ENCODE assay signal across 17 mouse cellular contexts in genomic region chr10:62553611-62554091, GRCm38 (mm10). TPM values are rescaled to one million over a fixed set of nuclear protein-coding genes. Genes with fewer than 3 reads are reported as not detected.
A peak's percentile ranks its signal among the peaks of the same experiment; 100 is the strongest.
DNase-seq lines count a peak whose midpoint lies in the region; ATAC-seq and TF ChIP-seq lines count a peak whose summit lies in the region.
"Had no signal": no experiment of that assay in that cellular context is flagged by ENCODE, and none has a peak within 500 bp of the region (broad histone marks: within the 10 kb centered on the region; RNA-seq: fewer than 3 reads in every experiment).

No protein-coding gene starts in this region.

- H3K79me3 ChIP-seq in C2C12 (ENCODE audit: low read depth), result no peaks in the 10 kb centered on the region

- peak; percentile 18 to 44 for DNase-seq in CD8-positive naive resting alpha-beta T cell, adult 2 months (ENCODE audit: low read depth in 2 of 2, low spot score in 2 of 2)
- DNase-seq in adrenal gland, postnatal 4 days (ENCODE audit: low spot score in 2 of 2), result no peak
- no peak for DNase-seq in right cerebral cortex, postnatal 36 days (ENCODE audit: low spot score in 2 of 2)
- no peak for DNase-seq in midbrain, postnatal 0 days (ENCODE audit: low spot score)
- DNase-seq in embryo, embryonic 10.5 days (ENCODE audit: low spot score), result no peak
- DNase-seq: adrenal gland, adult 2 months; gastrocnemius, adult 2 months; lung, postnatal 4 days; retina, postnatal 1 day had no signal

- 60% methylated on average over 12 of the region's 12 CpGs for WGBS in small intestine, adult 2 months
- WGBS in midbrain, postnatal 0 days, result 83% methylated on average over 12 of the region's 12 CpGs

- no peaks in the 10 kb centered on the region for H3K27me3 ChIP-seq in C2C12 (ENCODE audit: control insufficient read depth, insufficient read depth, insufficient read length)
- H3K27me3 ChIP-seq in small intestine, adult 2 months (ENCODE audit: control insufficient read depth, insufficient read depth, low read length), result no peaks in the 10 kb centered on the region
- H3K27me3 ChIP-seq in midbrain, postnatal 0 days (ENCODE audit: insufficient read depth, low read length), result no peaks in the 10 kb centered on the region
- H3K27me3 ChIP-seq: hindbrain, embryonic 15.5 days; limb, embryonic 15.5 days; neural tube, embryonic 12.5 days had no signal

- peak overlapping the region; percentile 13; the same call in 1 of the 2 replicates for H3K27ac ChIP-seq in small intestine, adult 2 months (ENCODE audit: insufficient read depth, low read depth, low read length)
- H3K27ac ChIP-seq in midbrain, postnatal 0 days (ENCODE audit: low read depth, low read length), result no peak overlapping the region
- H3K27ac ChIP-seq: gastrocnemius, adult 2 months; hindbrain, embryonic 15.5 days; kidney, postnatal 0 days; limb, embryonic 15.5 days; neural tube, embryonic 12.5 days; stomach, postnatal 0 days had no signal

- no peak overlapping the region for H3K9ac ChIP-seq in midbrain, postnatal 0 days (replicated peaks; ENCODE audit: low read length, poor library complexity, severe bottlenecking)
- H3K9ac ChIP-seq: hindbrain, embryonic 15.5 days; limb, embryonic 15.5 days; neural tube, embryonic 12.5 days had no signal

- H3K79me2 ChIP-seq in C2C12 (ENCODE audit: control insufficient read depth, insufficient read depth), result no peaks in the 10 kb centered on the region

- TF ChIP-seq POLR2A in small intestine, adult 2 months (IDR thresholded peaks at IDR 0.05; ENCODE audit: low read depth, low read length), result 0 out of 2 replicates have a peak, but pooled peaks have one; percentile 25

- no peak overlapping the region for H3ac ChIP-seq in C2C12 (ENCODE audit: control insufficient read depth, insufficient read length, low read depth)

- H3K4me2 ChIP-seq in midbrain, postnatal 0 days (ENCODE audit: low read depth, low read length, poor library complexity, severe bottlenecking), result no peak overlapping the region
- H3K4me2 ChIP-seq: hindbrain, embryonic 15.5 days; limb, embryonic 15.5 days; neural tube, embryonic 12.5 days had no signal

- no peak overlapping the region for H3K4me3 ChIP-seq in C2C12 (ENCODE audit: insufficient read depth, poor library complexity, severe bottlenecking)
- H3K4me3 ChIP-seq in small intestine, adult 2 months (ENCODE audit: low read depth, low read length), result no peak overlapping the region
- H3K4me3 ChIP-seq in midbrain, postnatal 0 days (ENCODE audit: low read depth, low read length), result no peak overlapping the region
- H3K4me3 ChIP-seq: gastrocnemius, adult 2 months; hindbrain, embryonic 15.5 days; limb, embryonic 15.5 days; neural tube, embryonic 12.5 days had no signal

- TF ChIP-seq CTCF in C2C12 (IDR thresholded peaks at IDR 0.05; ENCODE audit: control insufficient read depth, insufficient read depth, insufficient read length), result no peak
- TF ChIP-seq CTCF in small intestine, adult 2 months (IDR thresholded peaks at IDR 0.05; ENCODE audit: extremely low read depth, insufficient read length, insufficient replicate concordance, low read depth, low read length), result no peak
- TF ChIP-seq CTCF in midbrain, postnatal 0 days (IDR thresholded peaks at IDR 0.05), result no peak

- peaks cover 5% of the 10 kb centered on the region for H3K36me3 ChIP-seq in C2C12 (ENCODE audit: control insufficient read depth, insufficient read depth)
- H3K36me3 ChIP-seq in small intestine, adult 2 months (ENCODE audit: control insufficient read depth, insufficient read depth, low read length), result 0 out of 2 replicates have a peak, but pooled peaks cover under 1% of the 10 kb centered on the region
- peaks cover 13% of the 10 kb centered on the region for H3K36me3 ChIP-seq in midbrain, postnatal 0 days (ENCODE audit: insufficient read depth, low read length)

- no peaks in the 10 kb centered on the region; the same call in 1 of the 2 replicates for H3K4me1 ChIP-seq in small intestine, adult 2 months (ENCODE audit: control insufficient read depth, insufficient read depth, insufficient read length, low read length)
- no peaks in the 10 kb centered on the region for H3K4me1 ChIP-seq in midbrain, postnatal 0 days (ENCODE audit: insufficient read depth, low read length)
- H3K4me1 ChIP-seq: hindbrain, embryonic 15.5 days; limb, embryonic 15.5 days; neural tube, embryonic 12.5 days had no signal

- H3K9me3 ChIP-seq in midbrain, postnatal 0 days (ENCODE audit: low read length), result no peaks in the 10 kb centered on the region
- H3K9me3 ChIP-seq: hindbrain, embryonic 15.5 days; limb, embryonic 15.5 days; neural tube, embryonic 12.5 days had no signal

- ATAC-seq in inflammation-experienced regulatory T-cells, adult 6 months, result peak; percentile 87
- no peak for ATAC-seq in midbrain, postnatal 0 days (ENCODE audit: low FRiP score)

TF ChIP-seq in C2C12, 6 proteins besides CTCF, POLR2A, EP300 and RAD21:
- TF ChIP-seq MYOG (IDR thresholded peaks at IDR 0.05; ENCODE audit: control insufficient read depth, extremely low read depth, insufficient read length) (no peak), MYOD1 (IDR thresholded peaks at IDR 0.05; ENCODE audit: control insufficient read depth, insufficient read length, low read depth) (peak; percentile 38)

RNA-seq across cellular contexts. Expression of gene Kif1bp, which starts 24.6 kb away (rescaled TPM):
- 21.5 TPM for polyA plus RNA-seq in C2C12 (2012; fragmentation: generic; extraction: Trizol)
- 1 to 10 TPM; 4.1 to 8.7 (median 5.0) TPM for polyA plus RNA-seq in inflammation-experienced regulatory T-cells, adult 6 months (2017; shearing (Covaris generic))
- 21.0 and 21.2 TPM in 2 replicates for polyA plus RNA-seq in small intestine, adult 2 months (2012; rRNA removed)
- total RNA-seq in adrenal gland, postnatal 4 days (2021), result 10 to 100 TPM; 39.2 to 42.1 TPM
- 70.5 and 84.2 TPM in 2 replicates for total RNA-seq in midbrain, postnatal 0 days (2014; rRNA removed)
- 69.2 and 73.4 TPM in 2 replicates for polyA plus RNA-seq in midbrain, postnatal 0 days (2015; fragmentation: Nextera tagmentation; extraction: Ambion mirVana)

RNA-seq across cellular contexts. Expression of gene Srgn, which starts 26.4 kb away (rescaled TPM):
- not detected for polyA plus RNA-seq in C2C12 (2012; fragmentation: generic; extraction: Trizol)
- 1,000 to 10,000 TPM; 1,485 to 2,247 (median 1,910) TPM for polyA plus RNA-seq in inflammation-experienced regulatory T-cells, adult 6 months (2017; shearing (Covaris generic))
- 6.5 and 8.2 TPM in 2 replicates for polyA plus RNA-seq in small intestine, adult 2 months (2012; rRNA removed)
- 10 to 100 TPM; 23.9 to 38.9 TPM for total RNA-seq in adrenal gland, postnatal 4 days (2021)
- 15.5 and 16.2 TPM in 2 replicates for total RNA-seq in midbrain, postnatal 0 days (2014; rRNA removed)
- 19.3 and 23.5 TPM in 2 replicates for polyA plus RNA-seq in midbrain, postnatal 0 days (2015; fragmentation: Nextera tagmentation; extraction: Ambion mirVana)

RNA-seq across cellular contexts. Expression of gene Ddx21, which starts 48.4 kb away (rescaled TPM):
- 55.3 TPM for polyA plus RNA-seq in C2C12 (2012; fragmentation: generic; extraction: Trizol)
- polyA plus RNA-seq in inflammation-experienced regulatory T-cells, adult 6 months (2017; shearing (Covaris generic)), result 10 to 100 TPM; 51.4 to 60.7 (median 54.9) TPM
- polyA plus RNA-seq in small intestine, adult 2 months (2012; rRNA removed), result 1.9 and 2.3 TPM in 2 replicates
- 10 to 100 TPM; 57.3 to 62.6 TPM for total RNA-seq in adrenal gland, postnatal 4 days (2021)
- total RNA-seq in midbrain, postnatal 0 days (2014; rRNA removed), result 16.7 and 20.2 TPM in 2 replicates
- polyA plus RNA-seq in midbrain, postnatal 0 days (2015; fragmentation: Nextera tagmentation; extraction: Ambion mirVana), result 8.7 and 10.6 TPM in 2 replicates

Comparison
In these comparisons a context has a peak if more than half of its experiments do, and no peak if none do; other contexts are left out.
1. DNase-seq: peak in CD8-positive naive resting alpha-beta T cell, adult 2 months (2 of 2); none in adrenal gland, postnatal 4 days (0 of 2), right cerebral cortex, postnatal 36 days (0 of 2), midbrain, postnatal 0 days (single experiment) and embryo, embryonic 10.5 days (single experiment).
2. RNA of gene Srgn, which starts 26.4 kb away (polyA plus RNA-seq): 1,485 to 2,247 TPM in inflammation-experienced regulatory T-cells, adult 6 months; 19.3 to 23.5 TPM in midbrain, postnatal 0 days, 6.5 to 8.2 TPM in small intestine, adult 2 months and not detected in C2C12 (single experiment); every median in the first group is over 10 times any median in the second.